Mouse (Mus musculus): ENCODE data around the gene Tex44.

Tex44 gene

GRCm38 (mm10) chr1:86426128-86426527 is at the start of gene Tex44, which contains the start of gene Nmur1:
Gene Tex44, plus strand, starts transcription at chr1:86426329.
Gene Nmur1, minus strand, starts transcription at chr1:86426228.
- DNase-seq: no peak

DNA sequence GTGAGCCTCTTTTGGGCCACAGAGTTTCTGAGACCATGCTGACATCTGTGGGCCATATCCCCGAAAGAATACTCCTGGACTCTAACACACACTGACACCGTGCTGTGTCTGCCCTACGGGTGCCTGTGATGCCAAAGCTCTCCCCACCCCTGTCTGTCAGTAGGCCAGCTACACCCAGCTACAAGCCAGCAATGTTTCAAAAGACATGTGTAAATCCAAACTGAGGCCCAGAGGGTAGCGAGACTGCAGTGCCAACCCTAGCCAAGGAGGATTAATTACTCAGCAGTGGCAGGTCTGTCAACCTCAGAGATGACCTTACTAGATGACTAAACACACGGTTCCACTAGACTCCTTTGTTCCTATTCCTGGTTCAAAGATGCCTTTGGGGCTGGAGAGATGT is 49.8 kb upstream of the Tex44 start:
- DNase-seq: no peak

DNA sequence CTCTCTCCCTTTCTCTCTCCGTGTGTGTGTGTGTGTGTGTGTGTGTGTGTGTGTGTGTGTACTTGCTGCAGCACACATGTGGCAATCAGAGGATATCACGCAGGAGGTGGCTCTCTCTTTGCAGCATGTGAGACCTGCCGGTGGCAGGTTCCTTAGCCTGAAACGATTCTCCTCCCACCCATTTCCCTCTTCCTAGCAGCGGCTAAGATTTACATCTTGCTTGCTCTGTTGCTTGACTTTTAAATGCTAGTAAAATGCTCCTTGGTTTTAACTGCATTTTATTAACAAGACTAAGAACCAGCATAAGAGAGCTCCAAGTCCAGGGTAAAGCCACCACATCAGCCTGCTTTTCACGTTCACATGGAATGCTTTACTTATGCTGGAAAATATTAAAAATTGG is 47.5 kb upstream of the Tex44 start:
- DNase-seq: no peak

DNA sequence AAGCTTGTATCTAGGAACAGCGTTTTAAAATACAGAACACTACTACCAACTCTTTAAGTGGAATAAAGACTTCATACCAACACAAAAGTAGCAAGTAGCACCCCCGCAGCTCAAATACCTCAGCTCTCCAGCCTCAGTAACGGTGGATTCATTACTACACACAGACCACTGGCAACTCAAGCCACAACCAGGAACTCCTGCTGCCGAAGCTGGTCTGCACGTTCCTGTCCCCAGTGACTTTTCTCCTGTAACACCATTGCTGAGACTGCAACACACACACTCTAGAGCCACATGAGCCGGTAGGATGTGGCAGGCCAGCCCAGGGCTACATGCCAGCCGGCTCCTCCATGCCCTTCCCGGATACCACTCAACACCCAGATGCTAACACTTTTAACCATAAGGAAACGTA is 47.0 kb upstream of the Tex44 start:
- no peak for DNase-seq

DNA sequence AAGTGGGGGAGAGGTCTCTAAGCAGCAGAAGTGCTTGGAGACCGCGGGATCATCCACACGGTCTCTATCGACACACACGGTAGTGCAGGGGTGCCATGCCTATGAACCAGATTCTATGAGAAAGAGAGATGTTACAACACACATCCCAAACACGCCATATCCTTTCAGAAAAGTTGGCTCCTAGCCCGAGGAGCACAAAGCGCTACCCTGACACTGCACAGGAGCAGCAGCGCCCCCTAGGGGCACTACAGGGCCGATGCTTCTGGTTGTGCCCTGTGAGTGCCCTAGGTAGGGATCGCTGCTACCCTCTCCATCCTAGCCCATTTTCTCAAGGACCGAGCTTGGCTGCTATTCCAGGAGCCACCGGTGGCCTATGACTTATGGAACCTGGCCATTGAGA is 45.1 kb upstream of the Tex44 start:
- peak; percentile 78 for DNase-seq

GRCm38 (mm10) chr1:86389230-86389629 is 36.9 kb upstream of the Tex44 start:
- peak; percentile 73 for DNase-seq

DNA sequence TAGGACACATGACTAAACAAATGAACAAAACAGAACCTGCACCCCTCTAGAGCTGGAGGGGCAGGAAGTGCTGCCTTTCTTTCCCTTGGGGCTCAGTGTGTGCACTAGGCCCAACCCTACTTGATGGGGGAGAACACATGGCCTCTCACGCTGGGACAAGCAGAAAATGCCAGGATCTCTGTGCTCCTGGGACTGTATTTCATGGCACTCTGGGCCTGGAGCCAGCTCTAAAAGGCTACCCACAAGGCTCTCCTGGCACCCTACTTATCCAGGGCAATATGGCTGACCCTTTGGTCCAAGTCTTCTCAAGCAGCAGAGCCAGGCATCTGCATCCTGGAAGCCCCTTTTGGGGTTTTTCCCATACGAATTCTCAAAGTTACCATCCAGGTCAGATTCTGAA is 34.7 kb upstream of the Tex44 start:
- DNase-seq: no peak

DNA sequence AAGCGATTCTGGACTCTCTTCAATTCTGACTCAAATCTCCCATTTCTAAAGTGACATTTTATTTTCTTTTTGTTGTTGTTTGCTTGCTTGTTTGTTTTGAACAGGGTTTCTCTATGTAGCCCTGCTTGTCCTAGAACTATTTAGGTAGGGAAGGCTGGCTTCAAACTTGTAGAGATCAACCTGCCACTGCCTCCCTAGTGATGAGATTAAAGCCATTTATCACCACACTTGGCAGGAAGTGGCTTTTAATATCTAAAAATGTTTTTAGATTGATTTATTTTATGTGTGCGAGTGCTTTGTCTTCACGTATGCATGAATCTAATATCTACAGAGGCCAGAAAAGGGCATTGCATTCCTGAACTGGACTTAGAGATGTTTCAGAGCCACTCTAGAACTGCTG is 32.9 kb upstream of the Tex44 start:
- no peak for DNase-seq

- DNase-seq: no peak
Observed at GRCm38 (mm10) chr1:86394246-86394645, 31.9 kb upstream of the Tex44 start.

DNA sequence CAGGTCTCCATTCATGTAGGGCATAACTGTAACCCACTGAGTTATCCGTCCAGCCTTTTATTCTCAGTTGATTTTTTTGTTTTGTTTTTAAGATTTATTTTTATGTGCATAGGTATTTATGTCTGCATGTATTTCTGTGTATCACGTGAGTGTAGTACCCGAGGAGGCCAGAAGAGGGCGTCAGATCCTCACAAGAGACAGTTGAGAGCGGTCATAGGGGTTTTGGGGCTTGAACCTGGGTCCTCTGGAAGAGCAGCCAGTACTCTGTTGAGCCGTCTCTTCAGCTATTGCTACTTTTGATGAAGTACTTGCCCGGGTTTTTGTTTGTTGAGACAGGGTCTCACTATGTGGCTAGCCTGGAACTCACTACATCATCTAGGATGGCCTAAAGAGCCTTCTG is 30.2 kb upstream of the Tex44 start:
- no peak for DNase-seq

DNA sequence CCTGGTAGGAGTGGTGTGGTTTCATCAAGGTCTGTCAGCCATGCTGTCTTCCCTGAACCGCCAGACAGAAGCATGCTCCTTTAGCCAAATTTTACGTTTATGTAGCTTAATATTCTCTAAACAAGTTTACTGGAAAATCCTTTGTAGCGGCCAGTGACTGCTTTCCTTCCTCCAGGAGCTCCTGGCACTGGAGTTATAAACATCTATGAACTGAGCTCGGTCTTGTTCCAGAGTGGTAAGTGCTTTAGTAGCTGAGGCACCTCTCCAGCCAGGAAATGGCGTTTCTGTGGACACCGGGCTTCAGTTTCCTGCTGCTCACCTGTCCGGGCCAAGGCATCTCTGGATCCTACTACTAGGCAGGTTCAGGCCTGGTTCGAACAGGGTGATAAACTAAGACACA is 28.5 kb upstream of the Tex44 start:
- DNase-seq: no peak

DNA sequence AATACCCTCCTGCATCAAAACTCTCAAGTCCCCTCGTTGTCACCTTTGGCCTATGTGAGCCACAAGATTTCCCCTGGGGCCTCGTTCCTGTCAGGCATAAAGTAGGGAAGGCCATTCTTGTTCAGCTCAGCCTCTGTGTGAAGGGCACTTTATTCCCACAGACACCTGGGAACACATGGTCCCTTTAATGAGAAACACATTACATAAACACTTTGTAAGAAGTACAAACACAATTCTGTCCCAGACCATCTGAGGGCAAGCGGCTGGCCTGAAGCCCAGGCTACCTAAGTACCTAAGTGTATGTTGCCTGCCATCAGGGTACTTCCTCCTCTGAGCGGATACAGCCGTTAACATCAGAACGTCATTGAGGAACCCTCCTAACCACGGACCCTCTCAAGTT is 27.9 kb upstream of the Tex44 start:
- DNase-seq: no peak

- no peak for DNase-seq
Observed at GRCm38 (mm10) chr1:86399322-86399721, 26.8 kb upstream of the Tex44 start.

- DNase-seq: no peak
Observed at GRCm38 (mm10) chr1:86400096-86400754, 25.9 kb upstream of the Tex44 start.

DNA sequence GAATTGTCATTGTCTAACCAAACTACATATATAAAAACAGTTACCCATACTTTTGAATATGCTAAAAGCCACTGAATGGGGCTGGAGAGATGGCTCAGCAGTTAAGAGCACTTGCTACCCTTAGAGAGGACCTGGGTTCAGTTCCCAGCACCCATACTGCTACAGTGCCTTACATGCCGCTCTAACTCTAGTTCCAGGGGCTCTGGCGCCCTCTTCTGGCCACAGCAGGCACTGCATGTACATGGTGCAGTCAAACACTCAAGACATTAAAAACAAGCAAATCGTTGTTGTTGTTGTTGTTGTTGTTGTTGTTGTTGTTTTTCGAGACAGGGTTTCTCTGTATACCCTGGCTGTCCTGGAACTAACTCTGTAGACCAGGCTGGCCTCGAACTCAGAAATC is 21.3 kb upstream of the Tex44 start:
- DNase-seq: peak; percentile 50

DNA sequence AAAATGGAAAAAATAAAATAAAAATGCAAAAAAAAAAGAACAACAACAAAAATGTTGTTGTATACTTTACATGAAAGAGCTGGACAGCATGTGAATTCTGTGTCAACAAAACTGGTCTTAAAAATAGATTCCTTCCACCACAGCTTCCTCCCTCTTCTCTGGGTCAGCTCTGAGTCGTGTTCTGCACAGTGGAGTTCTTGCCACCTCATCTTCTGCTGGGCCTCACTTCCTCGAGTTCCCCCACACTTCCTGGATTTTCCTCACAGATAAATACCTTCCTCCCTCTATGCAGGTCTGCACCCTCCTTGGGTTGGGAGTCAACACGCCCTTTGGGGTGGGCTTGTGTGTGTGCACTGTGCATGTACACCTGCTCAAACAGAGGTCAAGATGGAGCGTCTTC is 19.8 kb upstream of the Tex44 start:
- DNase-seq: no peak

- DNase-seq: peak; percentile 51
Observed at GRCm38 (mm10) chr1:86406914-86407313, 19.2 kb upstream of the Tex44 start.

- DNase-seq: no peak
Observed at GRCm38 (mm10) chr1:86408515-86408914, 17.6 kb upstream of the Tex44 start.

- no peak for DNase-seq
Observed at GRCm38 (mm10) chr1:86409476-86409875, 16.7 kb upstream of the Tex44 start.

- no peak for DNase-seq
Observed at GRCm38 (mm10) chr1:86414715-86415114, 11.4 kb upstream of the Tex44 start.

DNA sequence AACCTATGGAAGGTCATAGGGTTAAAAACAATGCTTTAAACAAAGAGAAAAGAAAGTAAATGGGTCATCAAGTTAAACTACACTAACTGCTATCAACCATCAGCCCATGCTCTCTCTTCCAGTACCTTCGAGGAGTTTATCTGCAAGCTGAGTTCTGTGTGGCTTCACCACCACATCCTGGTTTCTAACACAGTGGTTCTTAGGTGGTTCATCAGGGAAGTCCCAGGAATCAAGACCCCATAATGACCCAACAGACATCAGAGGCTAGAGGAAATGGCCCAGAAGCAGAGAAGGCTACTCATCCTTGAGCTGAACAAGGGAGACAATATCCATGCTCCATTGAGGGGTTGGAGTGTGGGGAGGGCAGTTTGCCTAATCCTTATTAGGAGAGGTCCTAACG is 11.0 kb upstream of the Tex44 start:
- DNase-seq: no peak

DNA sequence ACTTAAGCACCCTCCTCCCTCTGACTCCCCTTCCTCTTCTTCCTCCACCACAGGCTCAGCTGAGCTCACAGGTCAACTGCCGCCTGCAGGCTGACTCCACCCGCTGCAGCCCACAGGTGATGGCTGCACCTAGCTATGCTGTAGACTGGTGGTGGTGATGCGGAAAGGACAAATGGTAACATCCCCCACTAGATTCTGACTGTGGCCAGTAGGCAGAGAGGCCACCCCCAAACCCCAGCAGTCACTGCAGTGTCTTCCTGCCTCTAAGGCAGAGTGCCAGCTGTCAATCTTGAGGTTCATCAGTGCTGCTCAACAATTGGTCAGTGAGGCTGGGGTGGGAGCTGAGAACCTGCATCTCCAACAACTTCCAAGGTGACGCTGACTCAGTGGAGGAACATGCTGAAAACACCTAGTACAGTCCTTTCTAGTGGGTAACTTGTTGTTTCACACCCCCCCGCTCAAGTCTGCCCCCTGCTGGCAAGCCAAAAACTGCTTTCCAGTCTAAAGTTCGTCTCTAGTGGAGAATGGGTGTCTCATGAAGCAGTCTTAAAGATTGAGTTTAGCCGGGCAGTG is 10.4 kb upstream of the Tex44 start:
- DNase-seq: peak; percentile 46

GRCm38 (mm10) chr1:86416321-86416720 is 9.8 kb upstream of the Tex44 start:
- DNase-seq: no peak

GRCm38 (mm10) chr1:86421007-86421406 is 5.1 kb upstream of the Tex44 start:
- no peak for DNase-seq

DNA sequence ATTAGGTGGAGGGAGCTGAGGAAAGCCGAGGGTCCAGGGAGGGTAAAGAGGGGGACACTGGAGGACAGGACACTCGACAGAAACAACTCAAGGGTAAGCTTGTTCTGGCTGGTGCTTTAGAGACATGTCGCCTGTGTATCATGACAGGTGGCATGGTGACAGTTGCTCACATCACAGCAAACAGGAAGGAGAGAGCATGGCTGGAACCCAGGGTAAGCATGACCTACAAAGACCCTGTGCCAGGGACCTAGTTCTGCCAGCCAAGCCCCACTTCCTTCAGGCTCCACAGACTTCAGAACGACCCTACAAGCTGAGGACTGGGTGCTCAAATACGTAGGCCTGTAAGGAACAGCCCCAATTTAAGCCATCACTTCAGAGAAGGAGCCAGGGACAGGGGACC is 2.2 kb upstream of the Tex44 start:
- DNase-seq: no peak

Measured in liver (tissue).